Mouse (Mus musculus): ENCODE measurements around the gene Ngfr.

Gene Ngfr

GRCm38 (mm10) chr11:95594686-95595212 lies 7.2 kb upstream of the Ngfr start:
- DNase-seq = no peak

- DNase-seq = no peak
These were observed 6.0 kb upstream of the Ngfr start for GRCm38 (mm10) chr11:95593501-95593900.

- no peak for DNase-seq
These were observed 5.2 kb upstream of the Ngfr start for GRCm38 (mm10) chr11:95592691-95593090.

- DNase-seq = no peak
These were observed 1.7 kb upstream of the Ngfr start for GRCm38 (mm10) chr11:95589195-95589594.

- peak in 1 of 2 experiments; percentile 15 for DNase-seq
These were observed 648 bp downstream of the Ngfr start for GRCm38 (mm10) chr11:95586751-95587422.

GRCm38 (mm10) chr11:95586184-95586583 lies 1.4 kb downstream of the Ngfr start:
- peak; percentile 80 to 82 for DNase-seq

GRCm38 (mm10) chr11:95585684-95586083 lies 1.9 kb downstream of the Ngfr start:
- no peak for DNase-seq

GRCm38 (mm10) chr11:95585281-95585680 lies 2.3 kb downstream of the Ngfr start:
- no peak for DNase-seq

- DNase-seq = no peak
These were observed 2.9 kb downstream of the Ngfr start for GRCm38 (mm10) chr11:95584651-95585050.

GRCm38 (mm10) chr11:95583396-95583795 lies 4.1 kb downstream of the Ngfr start:
- DNase-seq = no peak

GRCm38 (mm10) chr11:95582193-95582592 lies 5.3 kb downstream of the Ngfr start:
- DNase-seq = no peak

GRCm38 (mm10) chr11:95579455-95579854 lies 8.1 kb downstream of the Ngfr start:
- no peak for DNase-seq

GRCm38 (mm10) chr11:95577776-95578446 lies 9.6 kb downstream of the Ngfr start:
- DNase-seq = peak in 1 of 2 experiments; percentile 26

GRCm38 (mm10) chr11:95576299-95576698 lies 11.2 kb downstream of the Ngfr start:
- DNase-seq = no peak

- DNase-seq = no peak
These were observed 11.7 kb downstream of the Ngfr start for GRCm38 (mm10) chr11:95575791-95576190.

- DNase-seq = no peak
These were observed 12.7 kb downstream of the Ngfr start for GRCm38 (mm10) chr11:95574786-95575334.

GRCm38 (mm10) chr11:95572227-95572626 lies 15.3 kb downstream of the Ngfr start:
- DNase-seq = no peak

GRCm38 (mm10) chr11:95571755-95572154 lies 15.8 kb downstream of the Ngfr start:
- DNase-seq = no peak

GRCm38 (mm10) chr11:95570827-95571619 lies 16.5 kb downstream of the Ngfr start:
- DNase-seq = no peak

GRCm38 (mm10) chr11:95569908-95570307 lies 17.6 kb downstream of the Ngfr start:
- no peak for DNase-seq

GRCm38 (mm10) chr11:95567936-95568715 lies 19.4 kb downstream of the Ngfr start:
- no peak for DNase-seq

GRCm38 (mm10) chr11:95567366-95567765 lies 20.2 kb downstream of the Ngfr start:
- no peak for DNase-seq

Data from cerebellum, postnatal 36 days (tissue).